In the genomic region with DNA sequence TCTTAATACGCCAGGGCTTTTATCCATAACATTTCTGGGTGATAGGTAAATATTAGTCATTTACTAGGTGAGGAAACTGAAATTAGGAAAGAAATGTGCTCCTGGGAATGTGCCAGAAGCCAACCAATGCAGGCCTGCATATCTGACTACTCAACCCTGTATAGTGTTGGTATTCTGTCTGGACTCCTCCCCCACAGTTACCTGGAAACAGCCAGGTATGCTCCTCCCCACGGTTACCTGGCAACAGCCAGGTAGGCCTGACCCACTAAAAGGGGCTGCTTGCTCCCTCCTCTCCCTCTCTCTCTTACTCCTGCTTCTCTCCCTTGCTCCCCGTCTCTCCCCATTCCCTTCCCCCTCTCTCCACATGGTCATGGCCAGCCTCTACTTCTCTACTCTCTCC, we compare ENCODE assay signal across 17 mouse cellular contexts.
"Had no signal": no experiment of that assay in that cellular context is flagged by ENCODE, and none has a peak within 500 bp of the region (broad histone marks: within the 10 kb centered on the region; RNA-seq: fewer than 3 reads in every experiment).

No protein-coding gene starts in this region.

- DNase-seq: kidney, adult 11 months; kidney, adult 8-10 months; kidney, postnatal 4 days; left cerebral cortex, postnatal 4 days; liver, postnatal 0 days; lung, postnatal 36 days; midbrain, embryonic 14.5 days; thymus, adult 2 months; thymus, postnatal 14 days; thymus, postnatal 4 days had no signal

- H3K27me3 ChIP-seq: limb, embryonic 12.5 days; limb, embryonic 15.5 days had no signal

- H3K4me2 ChIP-seq: limb, embryonic 12.5 days; limb, embryonic 15.5 days; liver, embryonic 11.5 days; midbrain, embryonic 11.5 days had no signal

- H3K4me1 ChIP-seq: limb, embryonic 12.5 days; limb, embryonic 15.5 days had no signal

- H3K4me3 ChIP-seq: limb, embryonic 12.5 days; limb, embryonic 15.5 days had no signal

- H3K9me3 ChIP-seq: limb, embryonic 12.5 days; limb, embryonic 15.5 days had no signal

- ATAC-seq: inflammation-experienced regulatory T-cells, adult 6 months; liver, postnatal 0 days had no signal

- H3K27ac ChIP-seq: kidney, postnatal 0 days; limb, embryonic 12.5 days; limb, embryonic 15.5 days; liver, embryonic 14.5 days had no signal

- H3K36me3 ChIP-seq: limb, embryonic 12.5 days had no signal

- H3K9ac ChIP-seq: limb, embryonic 12.5 days; limb, embryonic 15.5 days; liver, embryonic 14.5 days; liver, postnatal 0 days had no signal
